Mouse (Mus musculus): ENCODE measurements around the gene Ankrd12. TPM values are rescaled to one million over a fixed set of nuclear protein-coding genes. Genes with fewer than 3 reads are reported as not detected.

The Ankrd12 gene
- total RNA-seq, 2 experiments from 2014 or later = 16.3 to 19.6 TPM

DNA sequence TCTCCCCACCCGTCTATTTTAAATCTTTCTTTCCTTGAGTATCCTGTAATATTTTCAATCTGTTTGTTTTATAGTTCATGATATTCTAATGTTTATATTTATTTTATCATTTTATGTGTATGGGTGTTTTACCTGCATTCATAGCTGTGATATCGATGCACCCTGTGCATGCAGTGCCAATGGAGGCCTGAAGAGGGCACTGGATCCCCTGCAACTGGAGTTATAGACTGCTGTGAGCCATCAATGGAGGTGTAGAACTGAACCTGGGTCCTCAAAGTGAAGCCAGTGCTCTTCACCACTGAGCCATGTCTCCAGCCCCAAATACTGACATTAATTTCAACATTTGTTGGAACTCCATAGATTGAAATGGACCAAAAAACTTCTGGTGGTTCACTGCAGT, 143.1 kb downstream of the Ankrd12 start:
- no peak for DNase-seq (ENCODE audit: low spot score)

GRCm38 (mm10) chr17:65931525-65931924, 145.4 kb downstream of the Ankrd12 start:
- DNase-seq (ENCODE audit: low spot score) = no peak

- DNase-seq (ENCODE audit: low spot score) = peak; percentile 82
Measured at GRCm38 (mm10) chr17:65930960-65931359, 145.9 kb downstream of the Ankrd12 start.

GRCm38 (mm10) chr17:65930158-65930826, 146.6 kb downstream of the Ankrd12 start:
- DNase-seq (ENCODE audit: low spot score) = no peak

DNA sequence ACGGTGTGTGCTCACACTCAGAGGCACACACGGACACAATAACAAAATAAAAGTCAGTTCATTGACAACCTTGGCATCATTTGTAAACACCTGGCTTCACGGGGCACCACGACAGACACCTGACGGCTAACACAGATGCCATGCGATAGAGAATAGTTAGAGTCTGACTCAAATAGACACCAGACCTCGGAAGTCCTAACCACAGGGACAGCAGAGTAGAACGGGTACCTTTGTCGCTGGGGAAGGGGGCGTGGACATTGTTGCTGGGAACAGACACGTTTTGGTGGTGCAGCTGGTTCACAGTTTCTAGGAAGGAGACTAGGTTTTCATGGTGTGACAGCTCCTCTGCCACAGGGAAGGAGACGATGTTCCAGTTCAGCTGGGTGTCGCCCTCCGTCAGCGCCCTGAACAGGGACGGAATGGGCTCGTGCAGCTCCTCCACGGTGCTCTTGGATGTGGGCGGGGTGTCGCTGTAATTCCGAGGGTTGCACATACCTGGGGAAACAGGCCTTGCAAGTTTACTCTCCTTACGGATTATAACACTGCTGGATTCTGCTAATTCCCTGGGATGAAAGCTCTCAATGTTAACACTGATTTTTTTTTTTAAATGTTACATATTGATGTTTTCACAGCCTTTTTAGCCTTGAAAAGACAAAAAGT, 147.4 kb downstream of the Ankrd12 start:
- no peak for DNase-seq (ENCODE audit: low spot score)

DNA sequence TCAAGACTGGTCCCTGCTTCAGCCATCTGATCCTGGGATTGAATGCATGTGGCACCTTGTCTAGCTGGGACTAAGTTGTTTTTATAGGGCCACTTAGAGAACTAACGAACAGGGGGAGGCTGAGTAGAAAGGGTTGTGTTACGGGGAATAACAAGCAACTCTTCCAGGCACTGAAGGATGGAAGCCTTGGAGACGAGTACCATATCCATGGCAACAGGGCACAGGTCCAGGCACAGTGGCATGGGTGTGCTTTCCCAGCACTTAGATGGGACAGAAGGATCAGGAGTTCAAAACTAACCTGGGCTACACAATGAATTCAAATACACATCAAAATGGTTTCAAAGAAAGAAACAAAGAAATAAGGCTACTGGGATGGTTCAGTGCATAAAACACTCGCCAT, 149.8 kb downstream of the Ankrd12 start:
- no peak for DNase-seq (ENCODE audit: low spot score)

GRCm38 (mm10) chr17:65924218-65924617, 152.7 kb downstream of the Ankrd12 start:
- DNase-seq (ENCODE audit: low spot score) = no peak

DNA sequence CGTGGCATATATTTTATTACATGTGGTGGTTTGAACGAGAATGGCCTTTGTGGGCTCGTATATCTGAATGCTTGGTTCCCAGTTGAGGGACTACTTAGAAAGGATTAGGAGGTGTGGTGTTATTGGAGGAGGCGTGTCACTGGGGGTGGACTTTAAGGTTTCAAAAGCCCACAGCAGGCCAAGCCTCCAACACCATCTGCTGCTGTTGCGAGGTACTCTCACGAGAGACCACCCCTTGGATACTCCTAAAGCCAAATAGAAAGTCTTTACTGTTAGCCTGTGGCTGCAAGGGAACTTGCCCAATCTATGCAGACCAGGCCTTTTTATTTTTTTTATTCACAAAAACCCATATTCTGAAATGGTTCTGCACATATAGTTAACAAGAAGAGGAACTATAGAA, 154.9 kb downstream of the Ankrd12 start:
- DNase-seq (ENCODE audit: low spot score) = no peak

GRCm38 (mm10) chr17:65919235-65919634, 157.7 kb downstream of the Ankrd12 start:
- no peak for DNase-seq (ENCODE audit: low spot score)

DNA sequence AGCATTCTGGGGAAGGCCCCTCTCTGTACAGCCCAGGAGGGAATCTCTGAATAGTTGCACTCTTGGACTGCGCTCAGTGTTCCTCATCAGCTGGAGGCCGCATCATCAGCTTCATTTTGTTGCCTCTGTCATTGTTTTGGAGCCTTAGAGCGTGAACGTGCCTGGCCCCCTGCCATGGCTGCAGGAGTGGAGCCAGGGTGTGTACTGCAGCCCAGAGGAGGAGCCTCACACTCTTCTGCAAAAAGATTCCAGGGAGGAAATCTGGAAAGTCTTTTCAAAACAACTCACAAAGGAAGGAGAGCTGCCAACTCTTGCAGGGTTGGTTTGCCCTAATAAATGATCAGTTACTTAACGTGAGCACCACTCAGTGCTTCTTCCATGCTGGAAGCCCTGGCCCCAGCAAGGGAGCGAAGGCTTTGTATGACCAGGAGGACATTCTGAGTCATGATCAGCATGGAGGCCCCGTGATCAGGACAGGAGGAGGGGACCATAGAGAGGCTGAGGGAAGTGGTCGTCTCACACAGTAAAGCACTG, 160.7 kb downstream of the Ankrd12 start:
- peak; percentile 87 for DNase-seq (ENCODE audit: low spot score)

Other genes starting within 250 kb of the Ankrd12 start
- gene Ralbp1, start 191.3 kb downstream of the Ankrd12 start, total RNA-seq (2021) = 10 to 100 TPM; 26.1 to 27.3 TPM
- gene Twsg1, start 125.9 kb downstream of the Ankrd12 start, total RNA-seq (2021) = 10 to 100 TPM; 30.8 to 39.4 TPM
- 100 to 1,000 TPM; 702 to 718 TPM for gene Ndufv2, start 24.5 kb upstream of the Ankrd12 start, total RNA-seq (2021)
- 10 to 100 TPM; 15.0 to 16.6 TPM for gene Washc1, start 34.5 kb upstream of the Ankrd12 start, total RNA-seq (2021)
- gene Ddx11, start 46.4 kb upstream of the Ankrd12 start, total RNA-seq (2021) = 1 to 10 TPM in 1 of 2 experiments, under 1 TPM in 1; 0.75 to 1.2 TPM